Mouse (Mus musculus) ES-E14 (cell line): Measurements from ENCODE around the gene Tmem221. TPM values are rescaled to one million over a fixed set of nuclear protein-coding genes. Genes with fewer than 3 reads are reported as not detected.

Experiments used
- DNase-seq: peaks from one replicate; pipeline ENCODE4 v3.0.0-alpha.2; 2013; ENCODE audit warnings: low read depth, low spot score
- H3K27ac ChIP-seq: 2 replicates; pipeline ENCODE4 v1.5.1; 2012; ENCODE audit warnings: low read depth, mild to moderate bottlenecking, low read length, moderate library complexity, mixed read lengths; ENCODE audit not compliant: poor library complexity, insufficient read depth, severe bottlenecking
- H3K36me3 ChIP-seq: 2 replicates; pipeline ENCODE4 v1.6.1; 2012; ENCODE audit warnings: mild to moderate bottlenecking, low read length, moderate library complexity, mixed read lengths; ENCODE audit not compliant: control insufficient read depth, poor library complexity, insufficient read depth, severe bottlenecking
- H3K4me1 ChIP-seq, 2 experiments: fragments of 150-350 bp in 1 of 2; sonication (generic) in 1 of 2; 2 replicates each; pipeline ENCODE4 v1.6.1; 2012; ENCODE audit warnings: low read length in 2 of 2, mild to moderate bottlenecking in 1 of 2, mixed read lengths in 1 of 2; ENCODE audit not compliant: control insufficient read depth in 2 of 2, insufficient read depth in 2 of 2, poor library complexity in 1 of 2
- H3K4me3 ChIP-seq, 2 experiments: fragments of 150-350 bp in 1 of 2; sonication (generic) in 1 of 2; 2 replicates each; pipeline ENCODE4 v1.5.1; 2012; ENCODE audit warnings: low read length in 2 of 2, low read depth in 1 of 2, mild to moderate bottlenecking in 1 of 2, mixed read lengths in 1 of 2; ENCODE audit not compliant: insufficient read depth in 1 of 2, poor library complexity in 1 of 2, severe bottlenecking in 1 of 2
- H3K9ac ChIP-seq: 2 replicates; pipeline ENCODE4 v1.6.1; 2012; ENCODE audit warnings: low read depth, mild to moderate bottlenecking, low read length, mixed read lengths; ENCODE audit not compliant: poor library complexity, insufficient read depth, severe bottlenecking
- H3K9me3 ChIP-seq: fragments of 150-350 bp; sonication (generic); 2 replicates; pipeline ENCODE4 v1.6.1; 2012; ENCODE audit warnings: low read depth, mild to moderate bottlenecking, low read length; ENCODE audit not compliant: control insufficient read depth, insufficient read depth
- CHD2 ChIP-seq: IDR thresholded peaks from 2 replicates; pipeline ENCODE4 v1.6.1; 2014; ENCODE audit warnings: mild to moderate bottlenecking, low read depth, low read length, inconsistent platforms
- HCFC1 ChIP-seq: IDR thresholded peaks from 2 replicates; pipeline ENCODE4 v1.6.1; 2012; ENCODE audit warnings: low read length, inconsistent platforms, borderline replicate concordance; ENCODE audit not compliant: insufficient read depth
- MAFK ChIP-seq: IDR thresholded peaks from 2 replicates; pipeline ENCODE4 v1.6.1; 2014; ENCODE audit warnings: mild to moderate bottlenecking, low read depth, low read length, inconsistent platforms; ENCODE audit not compliant: insufficient read depth
- ZC3H11A ChIP-seq: IDR thresholded peaks from 2 replicates; pipeline ENCODE4 v1.6.1; 2012; ENCODE audit warnings: low read depth, mild to moderate bottlenecking, inconsistent platforms, low read length, borderline replicate concordance
- ZNF384 ChIP-seq: IDR thresholded peaks from 2 replicates; pipeline ENCODE4 v1.6.1; 2012; ENCODE audit warnings: low read depth, low read length, inconsistent platforms
- in situ Hi-C, 2 experiments: fragments of 600-800 bp; cut with MboI; formaldehyde crosslinking; loops; one replicate each; pipeline ENCODE4 v1.15.1; 2025; ENCODE audit warnings: low sequenced_read_pairs in 2 of 2, inconsistent platforms in 1 of 2; ENCODE audit not compliant: unreplicated experiment in 2 of 2
- total RNA-seq: library from RNA; depleted of rRNA; stranded (reverse); fragments of 300-350 nt; gene quantifications from 2 replicates; pipeline ENCODE4 v1.2.3, GENCODE M21; 2012

Gene Tmem221
- total RNA-seq, 1 experiment: 0.18 TPM

DNA sequence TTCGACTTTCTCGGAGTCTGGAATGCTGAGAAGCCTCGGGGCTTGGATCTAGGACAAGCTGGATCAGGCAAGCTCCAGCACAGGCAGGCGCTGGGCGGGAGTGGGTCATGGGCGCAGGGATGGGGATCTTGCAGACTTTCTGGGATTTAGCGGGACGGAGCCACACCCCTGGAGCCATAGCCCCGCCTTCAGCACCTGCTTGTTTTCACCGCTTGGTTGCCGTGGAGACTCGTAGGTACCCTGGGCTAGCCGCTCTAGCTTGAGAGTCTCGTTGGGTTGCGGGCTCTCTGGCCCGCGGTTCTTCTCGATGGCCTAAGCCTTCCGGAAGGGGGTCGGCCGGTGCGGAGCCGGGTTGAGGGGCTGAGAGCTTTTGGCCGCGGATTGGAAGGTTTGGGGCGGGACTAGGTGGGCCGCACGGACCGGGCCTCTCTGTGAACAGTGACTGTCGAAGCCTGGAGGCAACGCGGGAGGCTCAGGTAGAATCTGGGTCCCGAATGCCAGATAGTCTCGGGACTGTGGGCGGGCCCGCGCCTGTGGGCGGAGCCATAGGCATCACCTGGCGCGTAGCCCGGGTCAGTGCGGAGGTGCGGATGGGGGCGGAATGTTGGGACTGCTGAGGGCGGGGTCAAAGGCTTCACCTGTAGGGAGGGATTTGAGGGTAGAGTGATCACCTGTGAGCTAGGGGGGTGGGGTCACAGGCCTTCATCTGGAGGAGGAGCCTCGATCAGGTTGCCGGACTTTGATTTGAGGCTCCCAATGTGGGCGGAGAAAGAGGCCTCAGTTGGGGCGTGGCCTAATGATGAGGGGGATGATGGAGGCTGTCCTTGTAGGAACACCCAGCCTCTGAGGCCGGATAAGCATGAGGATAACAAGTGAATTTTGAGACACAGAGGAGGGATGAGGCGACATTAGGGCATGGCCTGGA is 11.0 kb upstream of the Tmem221 start:
- TF ChIP-seq CHD2 (no peak), HCFC1 (0 out of 2 replicates have a peak, but pooled peaks have one; percentile 10)
- Histone ChIP-seq H3K4me3 (peak overlapping the region; percentile 76 to 98), H3K4me1 (peaks cover 0 to 19% of the 10 kb centered on the region in 2 experiments; a peak in 2 of 4 replicates), H3K36me3 (no peaks in the 10 kb centered on the region), H3K9ac (peak overlapping the region; percentile 89), H3K27ac (peak overlapping the region; percentile 92), H3K9me3 (no peaks in the 10 kb centered on the region)
- in situ Hi-C loops: no loop called here
- DNase-seq: peak; percentile 99

DNA sequence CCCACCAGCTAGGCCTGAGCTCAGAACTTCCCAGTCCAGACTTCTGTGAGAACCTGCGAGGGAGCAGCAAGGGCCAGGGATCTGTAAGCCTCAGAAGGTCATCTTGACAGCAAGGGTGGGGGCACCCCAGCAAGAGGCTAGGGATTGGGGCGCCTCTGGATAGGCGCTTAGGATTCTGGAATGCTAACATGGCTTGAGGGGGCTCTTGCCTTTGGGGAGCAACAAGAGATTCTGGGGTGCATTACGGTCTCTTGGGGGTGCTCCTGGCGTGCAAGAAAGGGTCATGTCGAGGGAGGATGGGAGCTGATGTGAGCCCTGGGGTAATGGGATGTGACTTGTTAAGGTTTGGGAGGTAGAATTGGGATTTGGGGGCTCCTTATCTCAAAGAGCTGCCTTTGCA is 10.3 kb upstream of the Tmem221 start:
- 0 out of 2 replicates have a peak overlapping the region, but pooled peaks have one; percentile 29 for H3K27ac ChIP-seq
- peak overlapping the region; percentile 76 to 98 for H3K4me3 ChIP-seq
- no peaks in the 10 kb centered on the region for H3K9me3 ChIP-seq
- no peak for TF ChIP-seq HCFC1
- no peak for TF ChIP-seq ZC3H11A
- TF ChIP-seq ZNF384: no peak
- TF ChIP-seq MAFK: no peak
- no peak for TF ChIP-seq CHD2
- H3K4me1 ChIP-seq: peaks cover 0 to 19% of the 10 kb centered on the region in 2 experiments; a peak in 2 of 4 replicates
- DNase-seq: no peak
- H3K36me3 ChIP-seq: no peaks in the 10 kb centered on the region
- H3K9ac ChIP-seq: no peak overlapping the region
- in situ Hi-C loops: no loop called here

DNA sequence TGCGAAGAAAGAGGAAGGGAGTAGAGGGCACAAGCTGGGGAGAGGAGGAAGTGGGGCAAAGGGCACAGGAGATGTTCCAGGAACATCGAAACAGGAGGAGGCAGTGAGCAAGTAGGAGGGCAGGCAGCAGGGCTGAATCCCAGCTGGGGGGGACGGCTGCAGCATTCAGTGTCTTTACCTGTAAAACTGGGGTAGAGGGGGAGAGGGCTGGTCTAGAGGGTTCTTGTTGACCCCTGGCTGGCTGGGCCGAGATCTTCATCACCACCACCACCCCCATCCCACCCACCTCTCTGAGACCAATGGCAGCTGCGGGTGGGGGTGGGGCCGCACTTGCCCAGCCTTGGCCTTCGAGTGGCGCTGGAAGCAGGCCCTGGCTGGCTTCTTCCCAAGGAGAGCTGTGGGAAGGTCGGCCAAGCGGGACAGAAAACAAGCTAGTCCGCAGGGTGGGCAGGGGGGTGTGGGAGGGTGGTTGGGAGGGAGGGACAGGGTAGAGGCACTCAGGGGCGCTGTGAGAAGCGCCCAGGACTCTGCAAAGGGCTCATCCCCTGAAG is 9.8 kb upstream of the Tmem221 start, which contains the start of gene Slc27a1:
TSS of gene Slc27a1 (plus strand) at position 496 of the 551 bp plus-strand sequence.
- peak within 1 kb of the TSS; percentile 76 to 98 for H3K4me3 ChIP-seq
- no peak for TF ChIP-seq MAFK
- no peak for TF ChIP-seq ZC3H11A
- no peak for TF ChIP-seq HCFC1
- TF ChIP-seq CHD2: no peak
- no peak for TF ChIP-seq ZNF384
- no peaks in the 10 kb centered on the region for H3K36me3 ChIP-seq
- no peak for DNase-seq
- no peaks in the 10 kb centered on the region for H3K9me3 ChIP-seq
- in situ Hi-C loops: no loop called here
- peak within 1 kb of the TSS; percentile 92 for H3K27ac ChIP-seq
- peaks cover 0 to 19% of the 10 kb centered on the region in 2 experiments; a peak in 2 of 4 replicates for H3K4me1 ChIP-seq
- H3K9ac ChIP-seq: peak within 1 kb of the TSS; percentile 89

DNA sequence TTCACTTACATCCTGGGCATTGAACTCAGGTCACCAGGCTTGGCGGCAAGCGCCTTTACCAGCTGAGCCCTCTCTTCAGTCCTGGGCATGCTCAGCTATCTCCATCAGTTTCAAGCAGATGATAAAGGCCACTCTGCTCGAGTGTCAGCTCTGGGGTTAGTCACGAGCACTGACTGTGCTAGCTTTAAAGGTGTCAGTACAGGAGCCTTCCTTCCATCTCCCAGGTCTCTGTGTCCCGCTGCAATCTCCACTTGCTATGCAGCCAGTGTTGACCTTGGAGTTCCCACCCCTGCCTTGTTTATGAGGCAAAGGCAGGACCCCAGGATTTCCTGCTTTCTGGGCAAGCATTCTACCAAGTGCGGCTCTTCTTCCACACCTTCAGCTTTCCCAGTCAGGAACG is 8.9 kb upstream of the Tmem221 start:
- DNase-seq: no peak
- H3K9ac ChIP-seq: no peak overlapping the region
- H3K36me3 ChIP-seq: no peaks in the 10 kb centered on the region
- no peaks in the 10 kb centered on the region for H3K9me3 ChIP-seq
- no peak for TF ChIP-seq ZC3H11A
- TF ChIP-seq CHD2: no peak
- H3K4me1 ChIP-seq: peaks cover 0 to 19% of the 10 kb centered on the region in 2 experiments; a peak in 2 of 4 replicates
- H3K27ac ChIP-seq: no peak overlapping the region
- in situ Hi-C loops: no loop called here
- H3K4me3 ChIP-seq: no peak overlapping the region
